Mouse (Mus musculus) cerebellum, adult 2 months (tissue): Measurements from ENCODE around the gene Retreg1.

Experiments
- CTCF ChIP-seq: fragments of 200-500 bp; IDR thresholded peaks from 2 replicates; pipeline ENCODE4 v1.5.1; 2011; ENCODE audit warnings: low read depth, mild to moderate bottlenecking, control low read depth, low read length, moderate library complexity, borderline replicate concordance; ENCODE audit not compliant: insufficient read depth
- POLR2A ChIP-seq: fragments of 200-500 bp; IDR thresholded peaks from 2 replicates; pipeline ENCODE4 v1.6.1; 2011; ENCODE audit warnings: low read length, control low read depth, borderline replicate concordance; ENCODE audit not compliant: insufficient read depth

- TF ChIP-seq CTCF: no peak
- no peak for TF ChIP-seq POLR2A
These were observed 100.6 kb downstream of the Retreg1 start for GRCm38 (mm10) chr15:25943386-25944137.
